Mouse (Mus musculus) heart, postnatal 0 days (tissue): Measurements from ENCODE around the gene Aph1b.

Experiments
- CTCF ChIP-seq: IDR thresholded peaks from 2 replicates; pipeline ENCODE4 v1.5.1; 2016; ENCODE audit warnings: antibody characterized with exemption, control low read depth, low read depth
- EP300 ChIP-seq: IDR thresholded peaks from 2 replicates; pipeline ENCODE4 v1.6.1; 2016; ENCODE audit warnings: antibody characterized with exemption, low read depth

DNA sequence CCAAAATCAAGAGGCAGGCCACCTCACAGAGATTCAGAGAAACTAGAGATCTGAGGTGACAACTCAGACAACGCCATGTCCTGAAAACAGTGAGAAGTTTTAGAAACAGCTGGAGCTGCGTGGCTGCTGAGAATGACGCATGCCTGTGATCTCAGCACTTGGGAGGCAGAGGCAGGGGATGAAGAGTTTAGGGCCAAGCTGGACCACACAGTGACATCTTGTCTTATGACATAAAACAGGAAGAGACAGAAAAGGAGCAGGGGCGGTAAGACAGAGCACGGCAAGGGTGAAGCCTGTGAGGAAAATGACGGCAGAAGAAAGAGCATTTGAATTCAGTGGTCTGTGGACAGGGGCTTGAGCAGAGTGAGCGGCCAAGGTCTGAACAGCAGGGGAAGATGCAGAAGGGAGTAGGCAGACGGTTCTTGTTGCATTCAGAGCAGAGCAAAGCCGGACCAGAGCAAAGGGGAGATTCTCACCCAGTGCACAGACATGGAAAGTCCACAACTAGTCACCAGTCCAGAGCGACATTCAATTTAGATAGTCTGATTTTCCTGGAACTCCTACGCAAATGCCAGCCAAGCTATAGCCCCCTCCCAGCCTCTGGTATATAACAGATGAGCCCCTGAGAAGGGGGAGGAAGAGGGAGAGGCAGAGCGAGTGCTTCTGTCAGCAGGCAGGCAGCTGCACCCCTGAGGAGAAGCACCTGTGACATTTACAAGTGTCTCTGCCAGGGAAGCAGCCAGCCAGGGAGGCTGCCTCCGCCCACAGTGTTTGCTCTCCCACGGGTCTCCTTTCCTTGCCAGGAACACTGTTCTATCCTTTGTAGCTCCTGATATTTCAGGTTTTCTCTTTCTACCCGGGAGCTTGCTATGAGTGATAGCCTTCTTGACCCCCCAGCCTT is 62.2 kb downstream of the Aph1b start:
- TF ChIP-seq CTCF = no peak
- TF ChIP-seq EP300 = no peak
